Mouse (Mus musculus) small intestine, adult 2 months (tissue): ENCODE data around the gene Lgr5. TPM values are rescaled to one million over a fixed set of nuclear protein-coding genes. Genes with fewer than 3 reads are reported as not detected.

Source experiments
- H3K27ac ChIP-seq: fragments of 200-500 bp; 2 replicates; pipeline ENCODE4 v1.5.1; 2012; ENCODE audit warnings: low read depth, low read length, control low read depth, inconsistent platforms; ENCODE audit not compliant: insufficient read depth
- H3K27me3 ChIP-seq: fragments of 200-500 bp; 2 replicates; pipeline ENCODE4 v1.6.1; 2012; ENCODE audit warnings: mild to moderate bottlenecking, moderate library complexity, low read length, inconsistent platforms; ENCODE audit not compliant: control insufficient read depth, insufficient read depth
- H3K36me3 ChIP-seq: fragments of 200-500 bp; 2 replicates; pipeline ENCODE4 v1.6.1; 2012; ENCODE audit warnings: mild to moderate bottlenecking, low read length, control low read depth, inconsistent platforms; ENCODE audit not compliant: control insufficient read depth, insufficient read depth
- H3K4me1 ChIP-seq: fragments of 200-500 bp; 2 replicates; pipeline ENCODE4 v1.6.1; 2012; ENCODE audit warnings: low read length, inconsistent platforms, mixed read lengths; ENCODE audit not compliant: control insufficient read depth, insufficient read depth, insufficient read length
- H3K4me3 ChIP-seq: fragments of 200-500 bp; 2 replicates; pipeline ENCODE4 v1.5.1; 2012; ENCODE audit warnings: low read depth, mild to moderate bottlenecking, control low read depth, inconsistent platforms, low read length, moderate library complexity
- CTCF ChIP-seq: fragments of 200-500 bp; IDR thresholded peaks from 2 replicates; pipeline ENCODE4 v1.5.1; 2012; ENCODE audit warnings: low read depth, mild to moderate bottlenecking, control low read depth, inconsistent platforms, low read length, moderate library complexity, mixed read lengths; ENCODE audit not compliant: insufficient replicate concordance, insufficient read length; ENCODE audit errors: extremely low read depth
- POLR2A ChIP-seq: fragments of 200-500 bp; IDR thresholded peaks from 2 replicates; pipeline ENCODE4 v1.6.1; 2012; ENCODE audit warnings: low read depth, mild to moderate bottlenecking, control low read depth, inconsistent platforms, low read length, moderate library complexity
- WGBS: fragments of 180-500 bp; shearing (Covaris S2); methylation state at CpG from one replicate; pipeline ENCODE4 v1.1.7; 2018; 5-methylcytosine and 5-hydroxymethylcytosine counted together
- polyA plus RNA-seq: library from polyadenylated mRNA; depleted of rRNA; stranded (reverse); fragments of >200 nt; gene quantifications from 2 replicates; pipeline ENCODE4 v1.2.3, GENCODE M21; 2012

Gene Lgr5
- polyA plus RNA-seq, 1 experiment = 15.0 TPM

DNA sequence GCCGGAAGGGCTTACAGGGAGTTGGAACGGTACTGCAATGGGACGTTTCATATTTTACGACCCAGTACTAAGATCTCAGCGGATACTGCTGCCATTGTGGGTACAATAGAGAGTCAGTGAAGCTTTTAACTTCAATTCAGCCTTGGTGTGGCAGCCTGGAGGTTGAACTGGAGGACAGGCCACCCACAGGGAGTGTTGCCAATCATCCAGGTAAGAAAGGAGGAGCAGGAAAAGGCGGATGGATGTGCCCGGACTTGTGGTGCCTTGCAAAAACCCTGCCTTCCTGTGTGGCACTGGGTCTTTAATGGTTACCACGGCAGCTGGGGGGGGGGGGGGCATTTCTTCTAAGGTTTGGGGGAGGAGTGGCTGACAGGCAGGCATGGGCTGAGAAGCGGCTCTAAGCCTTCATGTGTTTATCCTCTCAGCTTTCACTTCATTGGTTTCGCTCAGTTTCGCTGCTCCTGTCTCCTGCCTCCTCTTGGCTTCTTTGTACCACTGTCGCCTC lies 30.8 kb downstream of the Lgr5 start:
- Histone ChIP-seq H3K4me1 (no peaks in the 10 kb centered on the region), H3K36me3 (no peaks in the 10 kb centered on the region), H3K27ac (no peak overlapping the region), H3K27me3 (no peaks in the 10 kb centered on the region), H3K4me3 (no peak overlapping the region)
- TF ChIP-seq CTCF (no peak), POLR2A (no peak)
- WGBS = 68% methylated on average over 12 of the region's 12 CpGs

DNA sequence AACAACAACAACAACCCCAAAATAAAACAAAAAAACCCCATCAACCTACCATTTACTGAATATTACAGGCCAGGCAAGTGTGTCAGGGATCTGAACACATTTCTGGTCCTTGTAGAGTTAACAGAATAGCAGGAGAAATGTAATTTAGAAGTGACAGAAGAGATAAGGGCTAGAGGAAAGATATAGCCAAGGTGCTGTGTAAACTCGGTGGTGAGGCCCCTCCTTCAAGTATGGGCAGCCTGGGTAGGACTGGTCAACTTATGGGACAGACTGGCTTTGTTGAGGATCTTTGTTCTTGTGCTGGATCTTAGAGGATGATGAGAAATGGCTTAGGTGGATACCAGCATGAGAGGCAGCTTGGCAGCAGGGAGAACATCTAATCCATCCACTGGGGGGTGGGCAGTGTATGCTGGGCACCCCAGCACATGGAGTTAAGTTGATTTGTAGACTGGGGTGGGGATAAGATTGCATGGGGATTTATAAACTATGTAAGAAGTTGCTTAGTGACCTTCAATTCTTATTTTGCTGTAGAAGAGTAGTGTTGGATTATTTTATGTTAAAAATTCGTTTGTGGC lies 32.3 kb downstream of the Lgr5 start:
- WGBS = 32% methylated on average over 2 of the region's 2 CpGs
- TF ChIP-seq POLR2A = no peak
- no peak for TF ChIP-seq CTCF
- H3K36me3 ChIP-seq = no peaks in the 10 kb centered on the region
- H3K4me1 ChIP-seq = no peaks in the 10 kb centered on the region
- H3K27ac ChIP-seq = no peak overlapping the region
- no peak overlapping the region for H3K4me3 ChIP-seq
- no peaks in the 10 kb centered on the region for H3K27me3 ChIP-seq

DNA sequence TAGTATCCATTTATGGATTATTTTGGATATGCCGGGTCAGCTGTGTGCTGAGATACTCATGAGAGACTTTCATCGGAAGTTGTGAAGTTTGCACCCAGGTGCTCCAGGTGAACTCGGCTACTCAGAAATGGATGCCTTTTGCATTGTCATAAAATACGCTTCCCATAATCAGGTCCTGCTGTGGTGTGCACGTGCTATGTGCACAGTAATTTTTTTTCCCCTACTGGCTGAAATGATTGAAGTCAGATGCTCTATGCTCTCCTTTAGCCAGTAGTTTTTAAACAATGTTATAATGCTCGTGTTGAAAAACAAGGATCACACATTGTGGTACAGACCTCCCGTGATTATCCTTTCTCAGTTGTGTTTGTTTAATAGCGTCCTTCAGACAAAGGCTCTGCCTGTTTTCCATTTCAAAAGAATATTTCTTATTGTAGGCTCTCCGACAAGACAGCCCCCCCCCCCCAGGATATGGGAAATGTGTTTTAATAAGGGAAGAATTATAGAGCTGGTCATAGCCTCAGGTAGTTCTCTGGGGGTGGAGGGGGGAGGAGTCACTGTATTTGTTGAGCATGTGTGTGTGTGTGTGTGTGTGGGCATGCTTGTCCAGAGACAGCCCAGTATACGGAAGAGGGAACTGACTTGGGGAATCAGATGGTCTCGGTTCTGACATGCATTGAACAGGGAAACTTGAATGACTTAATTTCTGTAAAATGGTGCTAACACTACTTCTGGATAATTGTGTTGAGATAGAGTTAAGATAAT lies 34.0 kb downstream of the Lgr5 start:
- TF ChIP-seq CTCF (no peak), POLR2A (no peak)
- H3K4me3 ChIP-seq = no peak overlapping the region
- H3K27ac ChIP-seq = no peak overlapping the region
- no peaks in the 10 kb centered on the region for H3K4me1 ChIP-seq
- no peaks in the 10 kb centered on the region for H3K36me3 ChIP-seq
- WGBS = 75% methylated on average over 11 of the region's 11 CpGs
- no peaks in the 10 kb centered on the region for H3K27me3 ChIP-seq

DNA sequence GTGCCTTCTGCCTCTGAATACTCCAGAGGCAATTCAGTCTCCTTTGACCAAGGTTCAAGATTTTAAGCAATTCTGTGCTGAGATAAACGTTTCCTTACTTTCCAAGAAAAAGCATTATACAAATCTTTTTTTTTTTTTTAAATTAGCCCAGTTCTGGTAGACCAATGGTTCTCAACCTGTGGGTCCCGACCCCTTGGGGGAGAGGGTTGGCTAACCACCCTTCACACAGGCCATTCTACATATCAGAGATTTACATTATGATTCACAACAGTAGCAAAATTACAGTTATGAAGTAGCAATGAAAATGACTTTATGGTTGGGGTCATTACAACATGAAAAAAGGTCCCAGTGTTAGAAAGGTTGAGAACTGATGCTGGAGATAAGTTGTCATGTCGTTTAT lies 36.5 kb downstream of the Lgr5 start:
- Histone ChIP-seq H3K27me3 (no peaks in the 10 kb centered on the region; the same call in 1 of the 2 replicates), H3K36me3 (no peaks in the 10 kb centered on the region), H3K4me3 (no peak overlapping the region), H3K27ac (no peak overlapping the region), H3K4me1 (no peaks in the 10 kb centered on the region)
- 61% methylated on average over 3 of the region's 3 CpGs for WGBS
- no peak for TF ChIP-seq CTCF
- no peak for TF ChIP-seq POLR2A

DNA sequence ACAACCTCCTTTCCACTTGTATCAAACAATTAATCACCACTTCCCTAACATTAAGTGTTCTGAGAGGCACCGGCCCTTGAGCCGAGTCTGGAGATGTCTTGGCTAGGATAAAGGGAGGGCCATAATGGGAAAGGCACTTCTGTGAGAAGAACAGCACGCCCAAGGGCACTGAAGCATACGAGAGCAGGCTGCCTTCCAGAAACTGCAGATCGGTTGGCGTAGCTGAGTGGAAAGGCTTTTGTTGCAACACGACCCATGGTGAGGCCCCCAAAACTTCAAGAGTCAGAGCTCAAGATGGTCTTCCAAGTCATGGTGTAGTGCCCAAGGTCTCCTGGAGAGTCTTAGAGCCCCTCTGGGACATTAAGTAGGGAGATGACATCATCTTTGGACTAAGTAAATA lies 37.3 kb downstream of the Lgr5 start:
- Histone ChIP-seq H3K27me3 (peaks cover 1% of the 10 kb centered on the region; the same call in 1 of the 2 replicates), H3K36me3 (no peaks in the 10 kb centered on the region), H3K27ac (no peak overlapping the region), H3K4me3 (no peak overlapping the region), H3K4me1 (no peaks in the 10 kb centered on the region)
- WGBS = 79% methylated on average over 7 of the region's 7 CpGs
- TF ChIP-seq POLR2A (no peak), CTCF (no peak)

DNA sequence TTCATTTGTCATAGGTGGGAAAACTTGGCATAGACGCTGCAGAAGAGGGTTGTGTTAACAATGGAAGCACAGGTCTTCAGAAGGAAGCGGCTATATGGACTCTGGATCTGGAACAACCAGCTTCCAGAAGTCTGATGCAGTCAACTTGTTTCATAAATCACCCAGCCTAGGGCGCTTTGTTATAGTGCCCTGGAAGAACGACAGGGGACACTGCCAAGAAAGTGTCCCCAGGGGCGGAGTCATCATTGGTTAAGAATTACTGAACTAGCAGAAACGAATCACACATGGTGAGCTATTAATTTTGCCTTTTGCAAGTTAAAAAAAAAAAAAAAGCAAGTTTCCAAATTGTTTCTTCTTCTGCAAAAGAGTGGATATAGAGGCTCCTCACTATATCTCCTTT lies 44.7 kb downstream of the Lgr5 start:
- Histone ChIP-seq H3K27me3 (peaks cover 2% of the 10 kb centered on the region; the same call in 1 of the 2 replicates), H3K27ac (no peak overlapping the region), H3K4me1 (no peaks in the 10 kb centered on the region), H3K36me3 (no peaks in the 10 kb centered on the region), H3K4me3 (no peak overlapping the region)
- TF ChIP-seq POLR2A (no peak), CTCF (no peak)
- 48% methylated on average over 6 of the region's 6 CpGs for WGBS

DNA sequence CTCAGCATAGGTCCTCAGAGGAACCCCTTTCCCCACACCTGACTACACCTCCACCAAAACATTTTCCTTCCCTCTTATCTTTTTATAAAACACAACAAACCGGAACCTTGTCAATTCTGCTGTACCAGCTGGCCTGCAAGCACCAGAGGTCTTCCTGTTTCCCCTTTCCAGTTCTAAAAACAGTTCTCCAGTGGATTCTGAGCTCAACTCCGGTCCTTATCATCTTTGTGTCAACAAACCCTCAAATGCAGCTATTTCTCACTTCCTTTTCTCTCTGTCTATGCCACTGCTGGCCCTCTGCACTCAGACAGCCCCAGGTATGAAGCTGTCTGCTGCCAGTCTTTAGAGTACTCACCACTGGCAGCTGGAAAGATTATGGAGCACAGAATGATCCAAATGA lies 56.8 kb downstream of the Lgr5 start:
- no peaks in the 10 kb centered on the region for H3K36me3 ChIP-seq
- WGBS = 7% methylated on average over 2 of the region's 2 CpGs
- no peak overlapping the region for H3K27ac ChIP-seq
- TF ChIP-seq POLR2A (no peak), CTCF (no peak)
- H3K4me3 ChIP-seq = no peak overlapping the region
- H3K4me1 ChIP-seq = no peaks in the 10 kb centered on the region
- H3K27me3 ChIP-seq = no peaks in the 10 kb centered on the region
